Mouse (Mus musculus): ENCODE data around the gene Snd1. TPM values are rescaled to one million over a fixed set of nuclear protein-coding genes. Genes with fewer than 3 reads are reported as not detected.

Gene Snd1
- total and polyA plus RNA-seq, 2 experiments from 2014 or later = 54.7 to 120 TPM

- WGBS = 75% methylated on average over 2 of the region's 2 CpGs
- Histone ChIP-seq H3K4me2 (ENCODE audit: low read depth, low read length) (no peak overlapping the region), H3K9me3 (replicated peaks; ENCODE audit: control insufficient read depth, low read length) (no peaks in the 10 kb centered on the region), H3K27ac (ENCODE audit: low read depth) (no peak overlapping the region), H3K4me1 (ENCODE audit: control insufficient read depth, insufficient read depth) (peaks cover 10% of the 10 kb centered on the region; the same call in 1 of the 2 replicates), H3K36me3 (replicated peaks; ENCODE audit: control insufficient read depth, insufficient read depth, low read length) (no peaks in the 10 kb centered on the region), H3K27me3 (ENCODE audit: control insufficient read depth, insufficient read depth, low read length) (no peaks in the 10 kb centered on the region), H3K4me3 (ENCODE audit: low read depth, low read length) (no peak overlapping the region), H3K9ac (replicated peaks; ENCODE audit: low read depth, low read length) (no peak overlapping the region)
- no peak for DNase-seq (ENCODE audit: low spot score)
- no peak for ATAC-seq (ENCODE audit: insufficient read depth, low read depth)
- TF ChIP-seq EP300 (IDR thresholded peaks at IDR 0.05; ENCODE audit: low read depth) (no peak), CTCF (IDR thresholded peaks at IDR 0.05; ENCODE audit: low read depth) (no peak)
Measured at GRCm38 (mm10) chr6:28860450-28860849, 385.5 kb downstream of the Snd1 start.

- TF ChIP-seq EP300 (IDR thresholded peaks at IDR 0.05; ENCODE audit: low read depth) (no peak), CTCF (IDR thresholded peaks at IDR 0.05; ENCODE audit: low read depth) (no peak)
- no peak for ATAC-seq (ENCODE audit: insufficient read depth, low read depth)
- WGBS = 49% methylated on average over 2 of the region's 2 CpGs
Measured at GRCm38 (mm10) chr6:28860922-28861321, 386.0 kb downstream of the Snd1 start.

GRCm38 (mm10) chr6:28862304-28862703 lies 387.4 kb downstream of the Snd1 start:
- TF ChIP-seq CTCF (IDR thresholded peaks at IDR 0.05; ENCODE audit: low read depth) (no peak), EP300 (IDR thresholded peaks at IDR 0.05; ENCODE audit: low read depth) (no peak)
- no peak overlapping the region for H3K9ac ChIP-seq (replicated peaks; ENCODE audit: low read depth, low read length)
- H3K27me3 ChIP-seq (ENCODE audit: control insufficient read depth, insufficient read depth, low read length) = no peaks in the 10 kb centered on the region
- H3K9me3 ChIP-seq (replicated peaks; ENCODE audit: control insufficient read depth, low read length) = no peaks in the 10 kb centered on the region
- no peak overlapping the region for H3K4me2 ChIP-seq (ENCODE audit: low read depth, low read length)
- H3K4me3 ChIP-seq (ENCODE audit: low read depth, low read length) = no peak overlapping the region
- ATAC-seq (ENCODE audit: insufficient read depth, low read depth) (no peak), DNase-seq (ENCODE audit: low spot score) (no peak)
- WGBS = 58% methylated on average over 8 of the region's 8 CpGs
- H3K4me1 ChIP-seq (ENCODE audit: control insufficient read depth, insufficient read depth) = peaks cover 17% of the 10 kb centered on the region
- H3K36me3 ChIP-seq (replicated peaks; ENCODE audit: control insufficient read depth, insufficient read depth, low read length) = no peaks in the 10 kb centered on the region
- no peak overlapping the region for H3K27ac ChIP-seq (ENCODE audit: low read depth)

More at GRCm38 (mm10) chr6:28860922-28861321, 386.0 kb downstream of the Snd1 start:
- Histone ChIP-seq H3K9me3 (replicated peaks; ENCODE audit: control insufficient read depth, low read length) (no peaks in the 10 kb centered on the region), H3K4me1 (ENCODE audit: control insufficient read depth, insufficient read depth) (peaks cover 10% of the 10 kb centered on the region; the same call in 1 of the 2 replicates), H3K9ac (replicated peaks; ENCODE audit: low read depth, low read length) (no peak overlapping the region), H3K36me3 (replicated peaks; ENCODE audit: control insufficient read depth, insufficient read depth, low read length) (no peaks in the 10 kb centered on the region), H3K4me2 (ENCODE audit: low read depth, low read length) (no peak overlapping the region), H3K27ac (ENCODE audit: low read depth) (no peak overlapping the region), H3K27me3 (ENCODE audit: control insufficient read depth, insufficient read depth, low read length) (no peaks in the 10 kb centered on the region), H3K4me3 (ENCODE audit: low read depth, low read length) (no peak overlapping the region)
- DNase-seq (ENCODE audit: low spot score) = no peak

DNA sequence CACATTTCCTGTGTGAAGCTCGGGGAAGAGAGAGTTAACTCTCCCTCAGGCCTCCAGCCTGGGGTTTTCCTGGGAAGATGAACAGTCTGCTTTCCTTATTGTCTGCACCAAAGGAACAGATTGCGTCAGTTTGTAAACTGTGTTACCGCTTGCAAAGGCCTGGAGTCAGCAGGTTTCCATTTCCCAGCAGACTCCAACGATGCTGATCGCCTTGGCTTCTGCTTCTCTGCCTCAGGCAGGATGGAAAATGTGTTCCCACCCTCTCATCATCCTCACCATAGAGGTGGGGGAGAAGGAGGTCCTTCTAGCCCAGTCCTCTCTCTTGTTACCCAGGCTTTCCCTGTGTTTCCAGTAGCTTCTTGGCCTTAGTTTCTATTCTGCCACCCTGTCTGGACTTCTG lies 389.7 kb downstream of the Snd1 start:
- Histone ChIP-seq H3K36me3 (replicated peaks; ENCODE audit: control insufficient read depth, insufficient read depth, low read length) (no peaks in the 10 kb centered on the region), H3K9ac (replicated peaks; ENCODE audit: low read depth, low read length) (no peak overlapping the region), H3K4me3 (ENCODE audit: low read depth, low read length) (no peak overlapping the region), H3K4me2 (ENCODE audit: low read depth, low read length) (no peak overlapping the region), H3K9me3 (replicated peaks; ENCODE audit: control insufficient read depth, low read length) (no peaks in the 10 kb centered on the region), H3K4me1 (ENCODE audit: control insufficient read depth, insufficient read depth) (peaks cover 14% of the 10 kb centered on the region), H3K27ac (ENCODE audit: low read depth) (no peak overlapping the region), H3K27me3 (ENCODE audit: control insufficient read depth, insufficient read depth, low read length) (no peaks in the 10 kb centered on the region)
- TF ChIP-seq EP300 (IDR thresholded peaks at IDR 0.05; ENCODE audit: low read depth) = no peak
- no peak for TF ChIP-seq CTCF (IDR thresholded peaks at IDR 0.05; ENCODE audit: low read depth)
- ATAC-seq (ENCODE audit: insufficient read depth, low read depth) (peak; percentile 30; the same call in 1 of the 2 replicates), DNase-seq (ENCODE audit: low spot score) (no peak)
- 58% methylated on average over 5 of the region's 5 CpGs for WGBS

GRCm38 (mm10) chr6:28865112-28865511 lies 390.2 kb downstream of the Snd1 start:
- Histone ChIP-seq H3K4me1 (ENCODE audit: control insufficient read depth, insufficient read depth) (peaks cover 14% of the 10 kb centered on the region), H3K36me3 (replicated peaks; ENCODE audit: control insufficient read depth, insufficient read depth, low read length) (no peaks in the 10 kb centered on the region), H3K4me2 (ENCODE audit: low read depth, low read length) (no peak overlapping the region), H3K4me3 (ENCODE audit: low read depth, low read length) (no peak overlapping the region), H3K9ac (replicated peaks; ENCODE audit: low read depth, low read length) (no peak overlapping the region), H3K27me3 (ENCODE audit: control insufficient read depth, insufficient read depth, low read length) (no peaks in the 10 kb centered on the region), H3K27ac (ENCODE audit: low read depth) (no peak overlapping the region), H3K9me3 (replicated peaks; ENCODE audit: control insufficient read depth, low read length) (no peaks in the 10 kb centered on the region)
- TF ChIP-seq CTCF (IDR thresholded peaks at IDR 0.05; ENCODE audit: low read depth) (no peak), EP300 (IDR thresholded peaks at IDR 0.05; ENCODE audit: low read depth) (no peak)
- no peak for ATAC-seq (ENCODE audit: insufficient read depth, low read depth)
- WGBS = 72% methylated on average over 10 of the region's 10 CpGs
- no peak for DNase-seq (ENCODE audit: low spot score)

DNA sequence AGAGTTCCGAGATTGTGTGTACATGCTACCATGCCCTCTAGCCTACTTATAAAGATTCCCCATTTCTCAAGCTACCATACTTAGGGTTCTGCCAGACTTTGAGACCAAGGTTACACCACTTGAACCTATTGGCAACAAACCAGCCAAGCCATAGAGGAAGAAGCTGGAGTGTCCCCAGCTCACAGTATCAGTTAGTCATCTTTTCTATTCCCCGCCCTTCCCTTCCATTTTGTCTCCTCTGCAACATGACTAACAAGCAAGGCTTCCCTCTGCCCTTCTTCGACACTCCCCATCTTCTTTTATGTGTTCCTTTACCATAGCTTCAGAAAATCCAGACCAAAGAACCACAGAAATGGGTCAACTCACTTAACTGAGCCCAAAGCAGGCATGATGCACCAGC lies 391.3 kb downstream of the Snd1 start:
- ATAC-seq (ENCODE audit: insufficient read depth, low read depth) (no peak), DNase-seq (ENCODE audit: low spot score) (no peak)
- peaks cover 14% of the 10 kb centered on the region for H3K4me1 ChIP-seq (ENCODE audit: control insufficient read depth, insufficient read depth)
- TF ChIP-seq CTCF (IDR thresholded peaks at IDR 0.05; ENCODE audit: low read depth) = no peak
- TF ChIP-seq EP300 (IDR thresholded peaks at IDR 0.05; ENCODE audit: low read depth) = no peak
- no peak overlapping the region for H3K4me3 ChIP-seq (ENCODE audit: low read depth, low read length)
- no peak overlapping the region for H3K27ac ChIP-seq (ENCODE audit: low read depth)
- H3K36me3 ChIP-seq (replicated peaks; ENCODE audit: control insufficient read depth, insufficient read depth, low read length) = no peaks in the 10 kb centered on the region
- no peak overlapping the region for H3K9ac ChIP-seq (replicated peaks; ENCODE audit: low read depth, low read length)
- H3K27me3 ChIP-seq (ENCODE audit: control insufficient read depth, insufficient read depth, low read length) = no peaks in the 10 kb centered on the region
- WGBS = 96% methylated on average over 3 of the region's 3 CpGs
- H3K4me2 ChIP-seq (ENCODE audit: low read depth, low read length) = no peak overlapping the region
- H3K9me3 ChIP-seq (replicated peaks; ENCODE audit: control insufficient read depth, low read length) = no peaks in the 10 kb centered on the region
